Mouse (Mus musculus) E14TG2a.4 (cell line): ENCODE data around the gene Ehmt2.
A peak's percentile ranks its signal among the peaks of the same experiment; 100 is the strongest.
"Not testable (repeated sequence)": the region's sequence is repeated elsewhere in the genome, so short reads cannot be mapped to it uniquely, and the experiment has no call there.

Experiments
- H3K27me3 ChIP-seq: 2 replicates; pipeline ENCODE4 v1.6.1; 2014; ENCODE audit warnings: low read length, control low read depth; ENCODE audit not compliant: insufficient read depth
- H3K36me3 ChIP-seq: 2 replicates; pipeline ENCODE4 v1.6.1; 2014; ENCODE audit warnings: low read length, control low read depth; ENCODE audit not compliant: insufficient read depth
- H3K4me1 ChIP-seq: replicated peaks from 2 replicates; pipeline ENCODE4 v1.6.1; 2014; ENCODE audit warnings: low read depth, low read length, control low read depth
- H3K4me3 ChIP-seq: replicated peaks from 2 replicates; pipeline ENCODE4 v1.5.1; 2014; ENCODE audit warnings: mild to moderate bottlenecking, low read length
- H3K9me3 ChIP-seq: 2 replicates; pipeline ENCODE4 v1.6.1; 2014; ENCODE audit warnings: low read length, control low read depth
- CTCF ChIP-seq: conservative IDR thresholded peaks from 2 replicates; pipeline ENCODE4 v1.5.1; 2014; ENCODE audit warnings: low read length
- NANOG ChIP-seq: IDR thresholded peaks from 2 replicates; pipeline ENCODE4 v1.6.1; 2014; ENCODE audit warnings: borderline replicate concordance, low read length, mixed read lengths
- POU5F1 ChIP-seq: IDR thresholded peaks from 2 replicates; pipeline ENCODE4 v1.6.1; 2014; ENCODE audit warnings: low read length, borderline replicate concordance

The Ehmt2 gene

GRCm38 (mm10) chr17:34959130-34959778 lies 61.0 kb downstream of the Ehmt2 start, which contains the start of gene Hspa1b:
Hspa1b (minus strand) TSS chr17:34959238.
- not testable (repeated sequence) for H3K9me3 ChIP-seq, H3K36me3 ChIP-seq
- Histone ChIP-seq H3K4me1 (peaks cover 33% of the 10 kb centered on the region), H3K4me3 (peak within 1 kb of the TSS; percentile 78), H3K27me3 (peaks cover 42% of the 10 kb centered on the region)

- no peaks in the 10 kb centered on the region for H3K9me3 ChIP-seq
- H3K4me3 ChIP-seq, result peak overlapping the region; percentile 78
- peaks cover 42% of the 10 kb centered on the region for H3K27me3 ChIP-seq
- H3K36me3 ChIP-seq, result no peaks in the 10 kb centered on the region
- H3K4me1 ChIP-seq, result peaks cover 41% of the 10 kb centered on the region
- TF ChIP-seq CTCF (no peak), POU5F1 (no peak), NANOG (no peak)
These were observed 61.7 kb downstream of the Ehmt2 start for GRCm38 (mm10) chr17:34959881-34960515.

- Histone ChIP-seq H3K27me3 (peaks cover 37% of the 10 kb centered on the region), H3K4me1 (peaks cover 50% of the 10 kb centered on the region), H3K9me3 (no peaks in the 10 kb centered on the region), H3K36me3 (no peaks in the 10 kb centered on the region), H3K4me3 (no peak overlapping the region)
- no peak for TF ChIP-seq POU5F1
These were observed 62.6 kb downstream of the Ehmt2 start for GRCm38 (mm10) chr17:34960702-34961493.

DNA sequence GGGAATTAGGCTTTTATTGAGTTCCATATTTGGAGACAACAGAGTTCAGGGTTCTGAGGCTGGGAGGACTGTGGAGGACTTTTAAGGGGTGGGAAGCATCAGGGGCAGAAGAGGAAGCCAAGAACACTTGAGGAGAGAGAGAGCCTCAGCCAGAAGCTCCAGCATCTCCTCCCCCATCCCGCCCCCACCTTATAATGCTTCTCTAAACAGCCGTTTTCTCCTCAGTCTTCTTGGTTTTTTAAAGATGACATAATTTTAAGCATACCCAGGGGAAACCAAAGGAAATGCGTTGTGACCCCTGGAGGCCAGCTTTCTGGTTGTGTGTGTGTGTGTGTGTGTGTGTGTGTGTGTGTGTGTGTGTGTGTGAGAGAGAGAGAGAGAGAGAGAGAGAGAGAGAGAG lies 63.9 kb downstream of the Ehmt2 start:
- no peaks in the 10 kb centered on the region for H3K9me3 ChIP-seq
- peaks cover 51% of the 10 kb centered on the region for H3K4me1 ChIP-seq
- no peaks in the 10 kb centered on the region for H3K36me3 ChIP-seq
- H3K27me3 ChIP-seq, result peaks cover 30% of the 10 kb centered on the region
- no peak for TF ChIP-seq NANOG
- no peak for TF ChIP-seq POU5F1
- TF ChIP-seq CTCF, result no peak
- no peak overlapping the region for H3K4me3 ChIP-seq

DNA sequence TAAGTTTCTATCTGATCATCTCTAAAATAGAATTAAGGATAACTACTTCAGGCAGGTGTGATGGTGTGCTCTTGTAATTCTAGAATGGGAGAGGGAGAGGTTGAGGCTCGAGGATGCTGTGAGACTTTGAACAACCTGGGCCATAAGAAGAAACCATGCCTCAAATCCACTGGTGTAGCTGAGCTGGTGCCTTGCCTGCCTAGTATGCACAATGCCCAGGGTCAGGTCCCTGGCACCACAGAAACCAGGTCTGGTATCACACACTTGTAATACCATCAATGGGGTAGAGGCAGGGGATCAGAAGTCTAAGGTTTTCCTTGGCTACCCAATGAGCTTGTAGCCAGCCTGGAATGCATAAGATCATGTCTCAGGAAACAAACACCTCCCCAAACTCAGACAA lies 64.6 kb downstream of the Ehmt2 start:
- peaks cover 35% of the 10 kb centered on the region for H3K27me3 ChIP-seq
- H3K4me1 ChIP-seq, result peaks cover 58% of the 10 kb centered on the region
- no peaks in the 10 kb centered on the region for H3K9me3 ChIP-seq
- TF ChIP-seq CTCF, result no peak
- TF ChIP-seq POU5F1, result no peak
- TF ChIP-seq NANOG, result no peak
- no peaks in the 10 kb centered on the region for H3K36me3 ChIP-seq
- no peak overlapping the region for H3K4me3 ChIP-seq
